Mouse (Mus musculus): ENCODE measurements around the gene Lrg1.

The Lrg1 gene

GRCm38 (mm10) chr17:56078361-56078760 is 43.4 kb downstream of the Lrg1 start:
- in situ Hi-C loops (cut with MboI, MseI): loop anchor here (5.0 kb wide), 1 partner anchor 41 kb away; the partner anchor contains the start of gene Sh3gl1

DNA sequence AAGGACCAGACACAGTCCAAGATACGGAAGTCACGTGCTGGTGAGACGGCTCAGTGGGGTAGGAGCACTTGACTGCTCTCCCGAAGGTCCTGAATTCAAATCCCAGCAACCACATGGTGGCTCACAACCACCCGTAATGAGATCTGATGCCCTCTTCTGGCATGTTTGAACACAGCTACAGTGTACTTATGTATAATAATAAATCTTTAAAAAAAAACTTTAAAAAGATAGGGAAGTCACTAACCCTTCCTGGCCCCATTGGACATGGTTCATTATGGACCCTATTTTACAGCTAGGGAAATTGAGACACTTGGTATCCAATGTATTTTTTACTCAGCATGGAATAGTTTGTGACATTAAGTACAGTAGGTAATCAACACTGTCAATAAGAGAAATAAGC is 44.3 kb downstream of the Lrg1 start:
- in situ Hi-C loops (cut with MboI, MseI): loop anchor here (5.0 kb wide), 1 partner anchor 40 kb away; the partner anchor contains the start of gene Sh3gl1

- in situ Hi-C loops (cut with MboI, MseI): loop anchor here (5.0 kb wide), 1 partner anchor 38 kb away; the partner anchor contains the start of gene Sh3gl1
Measured at GRCm38 (mm10) chr17:56074827-56075208, 47.0 kb downstream of the Lrg1 start, which contains the start of gene Ubxn6. TSS of gene Ubxn6 (minus strand) at chr17:56075028.

DNA sequence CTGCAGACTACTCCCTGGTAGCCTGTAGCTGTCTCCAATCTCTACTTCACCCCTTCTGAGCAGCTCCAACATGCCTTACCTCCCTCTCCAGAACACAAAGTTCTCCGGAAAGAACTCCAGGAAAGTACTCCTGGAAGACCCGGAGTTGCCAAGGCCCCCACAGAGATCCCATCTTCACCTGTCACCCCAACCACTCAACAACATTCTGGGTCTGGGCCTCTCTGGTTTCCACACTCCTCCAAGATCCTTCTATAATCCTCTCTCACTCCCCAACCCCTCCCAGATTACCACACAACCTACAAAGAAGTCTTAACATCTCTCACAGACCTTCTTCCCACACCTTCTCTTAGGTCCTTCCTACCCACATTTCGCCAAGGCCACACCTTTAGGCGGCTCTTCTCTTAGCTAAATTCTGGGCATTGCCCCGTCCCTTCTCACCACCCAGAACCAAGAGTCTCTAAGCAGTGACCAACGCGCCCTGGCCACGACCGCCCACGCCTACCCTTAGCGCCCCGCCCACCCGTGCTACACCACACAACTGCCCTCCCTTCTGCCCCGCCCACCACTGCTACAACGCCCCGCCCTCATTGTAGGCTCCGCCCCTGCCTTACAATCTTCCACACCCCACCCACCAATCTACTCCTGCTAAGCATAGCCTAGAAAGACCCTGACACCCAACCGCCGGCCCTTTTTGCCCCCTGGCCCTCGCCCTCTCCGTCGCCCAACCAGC is 47.5 kb downstream of the Lrg1 start:
- in situ Hi-C loops (cut with MboI, MseI): no loop called here

- in situ Hi-C loops (cut with MboI, MseI): no loop called here
Measured at GRCm38 (mm10) chr17:56072243-56072642, 49.6 kb downstream of the Lrg1 start.

DNA sequence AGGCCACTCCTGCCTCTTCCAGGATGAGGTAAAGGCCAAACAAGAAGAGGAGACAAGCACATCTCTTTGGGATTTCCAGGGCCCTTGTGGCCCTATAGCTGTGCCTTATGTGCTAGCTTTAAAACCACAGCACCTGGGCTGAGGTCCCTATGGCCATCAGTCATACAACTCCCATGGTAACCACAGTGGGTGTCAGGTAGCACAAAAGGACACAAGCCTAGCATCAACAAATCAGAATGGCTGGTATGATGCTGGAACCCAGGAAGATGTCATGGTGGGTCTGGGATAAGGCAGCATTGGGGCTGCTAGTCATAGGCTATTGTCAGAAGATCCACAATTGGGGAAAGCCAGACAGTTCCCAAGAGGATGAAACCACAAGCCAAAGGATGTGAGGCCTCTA is 50.7 kb downstream of the Lrg1 start:
- in situ Hi-C loops (cut with MboI, MseI): no loop called here

All from T-helper 2 cell (primary cell).